Mouse (Mus musculus) embryonic facial prominence, embryonic 14.5 days (tissue): ENCODE results near the gene Gal. TPM values are rescaled to one million over a fixed set of nuclear protein-coding genes. Genes with fewer than 3 reads are reported as not detected.

Experiments used
- ATAC-seq: fragments of 200-750 bp; cut with Nextera tagmentation; 2 replicates; pipeline ENCODE4 v1.8.0; 2017; ENCODE audit warnings: low read depth, moderate number of reproducible peaks, moderate TSS enrichment
- DNase-seq: peaks from one replicate; pipeline ENCODE4 v3.0.0-alpha.2; 2015; ENCODE audit warnings: low spot score
- H3K27ac ChIP-seq: fragments of 300-500 bp; sonication (generic); replicated peaks from 2 replicates; pipeline ENCODE4 v1.5.1; 2014; ENCODE audit warnings: low read depth, mild to moderate bottlenecking, low read length, moderate library complexity
- H3K27me3 ChIP-seq: fragments of 300-500 bp; sonication (generic); replicated peaks from 2 replicates; pipeline ENCODE4 v1.6.1; 2014; ENCODE audit warnings: low read length; ENCODE audit not compliant: control insufficient read depth, insufficient read depth
- H3K36me3 ChIP-seq: fragments of 300-500 bp; sonication (generic); 2 replicates; pipeline ENCODE4 v1.6.1; 2014; ENCODE audit warnings: low read length, mixed read lengths; ENCODE audit not compliant: control insufficient read depth, insufficient read depth
- H3K4me1 ChIP-seq: fragments of 300-500 bp; sonication (generic); 2 replicates; pipeline ENCODE4 v1.6.1; 2014; ENCODE audit warnings: antibody characterized with exemption, low read length; ENCODE audit not compliant: control insufficient read depth, insufficient read depth
- H3K4me2 ChIP-seq: fragments of 300-500 bp; sonication (generic); 2 replicates; pipeline ENCODE4 v1.6.1; 2014; ENCODE audit warnings: low read depth, mild to moderate bottlenecking, low read length, moderate library complexity, mixed read lengths
- H3K4me3 ChIP-seq: fragments of 300-500 bp; sonication (generic); 2 replicates; pipeline ENCODE4 v1.5.1; 2014; ENCODE audit warnings: low read depth, mild to moderate bottlenecking, low read length
- H3K9ac ChIP-seq: fragments of 300-500 bp; sonication (generic); 2 replicates; pipeline ENCODE4 v1.6.1; 2014; ENCODE audit warnings: low read depth, mild to moderate bottlenecking, low read length, moderate library complexity, mixed read lengths
- H3K9me3 ChIP-seq: fragments of 300-500 bp; sonication (generic); 2 replicates; pipeline ENCODE4 v1.6.1; 2016; ENCODE audit warnings: low read length; ENCODE audit not compliant: control insufficient read depth
- whole genome bisulfite sequencing: fragments of 180-500 bp; shearing (Covaris S2); extraction: QIAGEN DNeasy Blood & Tissue Kit; methylation state at CpG from one replicate; pipeline ENCODE4 v1.1.7; 2014; 5-methylcytosine and 5-hydroxymethylcytosine counted together
- polyA plus RNA-seq: library from polyadenylated mRNA; unstranded; fragments of >200 nt; fragmentation: Nextera tagmentation; extraction: Ambion mirVana; gene quantifications from 2 replicates; pipeline ENCODE4 v1.2.1, GENCODE M21; 2014

The Gal gene
- polyA plus RNA-seq, 1 experiment from 2014 or later = 9.9 TPM

- no peak overlapping the region for H3K9ac ChIP-seq
- no peak overlapping the region for H3K4me2 ChIP-seq
- WGBS = 82% methylated on average over 6 of the region's 6 CpGs
- no peaks in the 10 kb centered on the region for H3K36me3 ChIP-seq
- H3K4me1 ChIP-seq = no peaks in the 10 kb centered on the region
- H3K9me3 ChIP-seq = no peaks in the 10 kb centered on the region
- H3K27me3 ChIP-seq = no peaks in the 10 kb centered on the region
- DNase-seq (no peak), ATAC-seq (no peak)
- no peak overlapping the region for H3K27ac ChIP-seq
- H3K4me3 ChIP-seq = no peak overlapping the region
Observed at GRCm38 (mm10) chr19:3402390-3402789, 12.0 kb downstream of the Gal start.

- Histone ChIP-seq H3K9ac (no peak overlapping the region), H3K27ac (no peak overlapping the region), H3K36me3 (no peaks in the 10 kb centered on the region), H3K27me3 (no peaks in the 10 kb centered on the region), H3K9me3 (no peaks in the 10 kb centered on the region), H3K4me3 (no peak overlapping the region), H3K4me1 (no peaks in the 10 kb centered on the region), H3K4me2 (no peak overlapping the region)
- WGBS = 56% methylated on average over 7 of the region's 7 CpGs
- DNase-seq (no peak), ATAC-seq (no peak)
Observed at GRCm38 (mm10) chr19:3401943-3402342, 12.4 kb downstream of the Gal start.

GRCm38 (mm10) chr19:3401504-3401903 lies 12.8 kb downstream of the Gal start:
- WGBS = 83% methylated on average over 7 of the region's 7 CpGs
- ATAC-seq = no peak
- no peaks in the 10 kb centered on the region for H3K9me3 ChIP-seq
- DNase-seq = no peak
- no peaks in the 10 kb centered on the region for H3K27me3 ChIP-seq
- H3K4me3 ChIP-seq = no peak overlapping the region
- no peak overlapping the region for H3K27ac ChIP-seq
- no peaks in the 10 kb centered on the region for H3K4me1 ChIP-seq
- no peaks in the 10 kb centered on the region for H3K36me3 ChIP-seq
- no peak overlapping the region for H3K9ac ChIP-seq
- no peak overlapping the region for H3K4me2 ChIP-seq

DNA sequence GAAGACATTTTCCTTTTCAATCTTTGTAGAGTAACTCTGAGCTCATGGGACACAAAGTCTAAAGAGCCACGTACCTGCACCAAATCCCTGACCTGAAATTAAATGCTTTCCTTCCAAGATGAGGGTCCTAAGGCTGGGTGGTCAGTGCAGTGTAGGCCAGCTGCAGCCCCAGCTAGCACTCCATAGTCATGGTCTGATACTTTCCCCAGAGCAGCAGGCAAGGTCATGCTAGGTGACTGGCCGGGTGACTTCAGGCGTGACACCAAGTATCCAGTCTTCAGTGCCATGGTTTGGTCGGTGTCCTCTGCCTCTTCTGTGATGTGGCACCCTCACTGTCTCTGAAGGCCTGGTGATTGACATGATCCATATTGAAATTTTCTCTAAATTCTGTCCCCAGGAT lies 14.3 kb downstream of the Gal start:
- DNase-seq (no peak), ATAC-seq (no peak)
- 88% methylated on average over 4 of the region's 4 CpGs for WGBS
- Histone ChIP-seq H3K9me3 (no peaks in the 10 kb centered on the region), H3K27me3 (no peaks in the 10 kb centered on the region), H3K27ac (no peak overlapping the region), H3K9ac (no peak overlapping the region), H3K36me3 (no peaks in the 10 kb centered on the region), H3K4me2 (no peak overlapping the region), H3K4me1 (no peaks in the 10 kb centered on the region), H3K4me3 (no peak overlapping the region)

- Histone ChIP-seq H3K27me3 (no peaks in the 10 kb centered on the region), H3K9me3 (peaks cover 8% of the 10 kb centered on the region; the same call in 1 of the 2 replicates), H3K9ac (no peak overlapping the region), H3K4me2 (no peak overlapping the region), H3K4me3 (no peak overlapping the region), H3K4me1 (no peaks in the 10 kb centered on the region), H3K36me3 (no peaks in the 10 kb centered on the region), H3K27ac (no peak overlapping the region)
- DNase-seq (no peak), ATAC-seq (no peak)
- WGBS = 79% methylated on average over 3 of the region's 3 CpGs
Observed at GRCm38 (mm10) chr19:3394216-3394615, 20.1 kb downstream of the Gal start.

GRCm38 (mm10) chr19:3392384-3392783 lies 22.0 kb downstream of the Gal start:
- no peak overlapping the region for H3K27ac ChIP-seq
- peaks cover 8% of the 10 kb centered on the region; the same call in 1 of the 2 replicates for H3K9me3 ChIP-seq
- H3K36me3 ChIP-seq = no peaks in the 10 kb centered on the region
- H3K4me3 ChIP-seq = no peak overlapping the region
- ATAC-seq (no peak), DNase-seq (no peak)
- no peaks in the 10 kb centered on the region for H3K4me1 ChIP-seq
- 85% methylated on average over 1 of the region's 1 CpGs for WGBS
- H3K27me3 ChIP-seq = no peaks in the 10 kb centered on the region
- H3K4me2 ChIP-seq = no peak overlapping the region
- no peak overlapping the region for H3K9ac ChIP-seq

DNA sequence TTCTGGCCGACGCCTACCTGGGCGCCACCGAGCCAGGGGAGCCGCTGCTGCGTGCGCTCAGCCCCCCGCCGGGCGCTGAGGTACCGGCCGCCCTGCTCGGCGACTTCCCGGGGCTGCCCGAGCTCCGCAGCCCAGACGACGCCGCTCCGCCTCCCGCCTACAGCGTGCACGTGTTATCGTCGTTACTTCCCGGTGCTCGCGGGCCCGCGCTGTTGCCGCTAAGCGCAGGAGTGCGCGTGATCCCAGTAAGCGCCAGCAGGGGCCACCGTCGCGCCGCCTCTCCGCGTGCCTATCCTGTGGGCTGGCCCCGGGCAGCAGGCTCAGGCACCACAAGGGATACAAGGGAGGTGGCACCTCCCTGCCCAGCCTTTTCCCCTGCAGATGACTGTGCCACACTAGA lies 25.3 kb downstream of the Gal start:
- Histone ChIP-seq H3K36me3 (peaks cover 8% of the 10 kb centered on the region; the same call in 1 of the 2 replicates), H3K4me1 (no peaks in the 10 kb centered on the region), H3K4me3 (peak overlapping the region; percentile 49), H3K27me3 (no peaks in the 10 kb centered on the region), H3K9ac (peak overlapping the region; percentile 68), H3K27ac (no peak overlapping the region), H3K9me3 (peaks cover 8% of the 10 kb centered on the region; the same call in 1 of the 2 replicates), H3K4me2 (peak overlapping the region; percentile 94)
- ATAC-seq = peak; percentile 96
- peak; percentile 89 for DNase-seq
- 2% methylated on average over 22 of the region's 43 CpGs for WGBS

DNA sequence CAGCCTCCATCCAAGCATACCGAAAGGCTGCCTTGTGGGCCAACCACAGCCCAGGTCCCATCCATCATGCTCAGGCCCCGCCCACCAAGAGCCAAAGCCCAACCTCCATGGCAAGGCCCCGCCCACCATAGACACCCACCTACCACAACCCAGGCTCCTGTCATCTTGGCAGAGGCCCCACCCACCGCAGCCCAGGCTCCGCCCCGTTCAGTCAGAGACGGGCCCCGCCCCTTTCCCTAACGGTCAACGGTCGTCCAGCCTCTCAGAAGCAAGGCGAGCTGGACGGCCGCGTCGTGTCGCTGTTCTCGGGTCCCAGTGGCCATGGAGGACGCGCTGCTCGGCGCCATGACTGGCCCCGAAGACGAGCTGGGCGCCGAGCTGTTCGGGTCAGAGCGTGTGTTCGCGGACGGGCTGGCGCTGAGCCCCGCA lies 25.7 kb downstream of the Gal start, which contains the start of gene Tesmin:
TSS of gene Tesmin (plus strand) at position 229 of the 429 bp plus-strand sequence.
- 4% methylated on average over 15 of the region's 33 CpGs for WGBS
- H3K4me3 ChIP-seq = peak within 1 kb of the TSS; percentile 49
- no peaks in the 10 kb centered on the region for H3K4me1 ChIP-seq
- H3K9me3 ChIP-seq = peaks cover 8% of the 10 kb centered on the region; the same call in 1 of the 2 replicates
- peak within 1 kb of the TSS; percentile 94 for H3K4me2 ChIP-seq
- peak; percentile 81 for DNase-seq
- no peaks in the 10 kb centered on the region for H3K27me3 ChIP-seq
- peak; percentile 81 for ATAC-seq
- peaks cover 10% of the 10 kb centered on the region; the same call in 1 of the 2 replicates for H3K36me3 ChIP-seq
- no peak within 1 kb of the TSS for H3K27ac ChIP-seq
- peak within 1 kb of the TSS; percentile 68 for H3K9ac ChIP-seq

- 64% methylated on average over 6 of the region's 6 CpGs for WGBS
- Histone ChIP-seq H3K9ac (no peak overlapping the region), H3K27ac (no peak overlapping the region), H3K27me3 (no peaks in the 10 kb centered on the region), H3K9me3 (peaks cover 8% of the 10 kb centered on the region; the same call in 1 of the 2 replicates), H3K4me1 (no peaks in the 10 kb centered on the region), H3K4me3 (no peak overlapping the region), H3K4me2 (no peak overlapping the region), H3K36me3 (peaks cover 10% of the 10 kb centered on the region; the same call in 1 of the 2 replicates)
- ATAC-seq (no peak), DNase-seq (no peak)
Observed at GRCm38 (mm10) chr19:3388061-3388460, 26.3 kb downstream of the Gal start.
